Mouse (Mus musculus) CH12.LX (cell line): Measurements from ENCODE around the gene Tulp2. TPM values are rescaled to one million over a fixed set of nuclear protein-coding genes. Genes with fewer than 3 reads are reported as not detected.

ENCODE experiments used
- DNase-seq: peaks from one replicate; pipeline ENCODE4 v3.0.0-alpha.2; 2013; ENCODE audit errors: extremely low read depth
- H3K27ac ChIP-seq: 2 replicates; pipeline ENCODE4 v1.5.1; 2012; ENCODE audit warnings: low read depth, mild to moderate bottlenecking, control low read depth, moderate library complexity; ENCODE audit not compliant: insufficient read depth
- H3K27me3 ChIP-seq: replicated peaks from 2 replicates; pipeline ENCODE3; 2012; ENCODE audit warnings: inconsistent platforms
- H3K36me3 ChIP-seq, 2 experiments: replicated peaks in 1 of 2; 2 replicates each; pipeline versions ENCODE3 to v1.6.1; 2012; ENCODE audit warnings: inconsistent platforms in 1 of 2, low read length in 1 of 2, mild to moderate bottlenecking in 1 of 2, mixed read lengths in 1 of 2, moderate library complexity in 1 of 2; ENCODE audit not compliant: control insufficient read depth in 1 of 2, insufficient read depth in 1 of 2
- H3K4me1 ChIP-seq, 2 experiments: 2 replicates each; pipeline ENCODE4 v1.6.1; 2012; ENCODE audit warnings: inconsistent platforms in 1 of 2, moderate library complexity in 1 of 2; ENCODE audit not compliant: insufficient read depth in 2 of 2, control insufficient read depth in 1 of 2
- H3K4me2 ChIP-seq: 2 replicates; pipeline ENCODE4 v1.6.1; 2012; ENCODE audit warnings: low read depth, mild to moderate bottlenecking, control low read depth; ENCODE audit not compliant: poor library complexity, insufficient read depth, severe bottlenecking
- H3K4me3 ChIP-seq, 3 experiments: fragments of 150-350 bp in 1 of 3; sonication (generic) in 1 of 3; replicated peaks in 1 of 3; 2 replicates each; pipeline versions ENCODE3 to v1.5.1; 2011 to 2012; ENCODE audit warnings: low read depth in 2 of 3, low read length in 2 of 3, mild to moderate bottlenecking in 2 of 3, moderate library complexity in 2 of 3, control low read depth in 1 of 3, improper control_type of control experiment in 1 of 3, inconsistent platforms in 1 of 3, mixed read lengths in 1 of 3; ENCODE audit not compliant: poor library complexity in 1 of 3
- H3K79me2 ChIP-seq: replicated peaks from 2 replicates; pipeline ENCODE4 v1.6.1; 2012; ENCODE audit warnings: mild to moderate bottlenecking, moderate library complexity; ENCODE audit not compliant: control insufficient read depth, poor library complexity, insufficient read depth, severe bottlenecking; ENCODE audit errors: extremely low read depth
- H3K9ac ChIP-seq: 2 replicates; pipeline ENCODE4 v1.6.1; 2012; ENCODE audit warnings: low read depth, mild to moderate bottlenecking, control low read depth, moderate library complexity; ENCODE audit not compliant: insufficient read depth
- H3K9me3 ChIP-seq: replicated peaks from 2 replicates; pipeline ENCODE3; 2012; ENCODE audit warnings: low read length, inconsistent platforms, mixed read lengths
- CHD1 ChIP-seq: IDR thresholded peaks from 2 replicates; pipeline ENCODE4 v1.6.1; 2012; ENCODE audit warnings: low read depth, low read length, improper control_type of control experiment, inconsistent platforms
- CTCF ChIP-seq, 2 experiments: IDR thresholded peaks in 1 of 2; conservative IDR thresholded peaks in 1 of 2; 2 replicates each; pipeline ENCODE4 v1.5.1; 2011 to 2012; ENCODE audit warnings: low read depth in 2 of 2, low read length in 2 of 2, improper control_type of control experiment in 1 of 2, inconsistent platforms in 1 of 2, mild to moderate bottlenecking in 1 of 2, moderate library complexity in 1 of 2
- E2F4 ChIP-seq: IDR thresholded peaks from 2 replicates; pipeline ENCODE4 v1.6.1; 2011; ENCODE audit warnings: low read depth, low read length, improper control_type of control experiment; ENCODE audit not compliant: insufficient replicate concordance
- ELF1 ChIP-seq: IDR thresholded peaks from 2 replicates; pipeline ENCODE4 v1.6.1; 2014; ENCODE audit warnings: low read depth, mild to moderate bottlenecking, inconsistent platforms, low read length, improper control_type of control experiment
- ETS1 ChIP-seq: conservative IDR thresholded peaks from 2 replicates; pipeline ENCODE4 v1.6.1; 2012; ENCODE audit warnings: low read depth, mild to moderate bottlenecking, inconsistent platforms, low read length, improper control_type of control experiment, moderate library complexity
- HCFC1 ChIP-seq: IDR thresholded peaks from 2 replicates; pipeline ENCODE4 v1.6.1; 2012; ENCODE audit warnings: low read depth, mild to moderate bottlenecking, inconsistent platforms, low read length, improper control_type of control experiment
- IRF4 ChIP-seq: IDR thresholded peaks from 2 replicates; pipeline ENCODE4 v1.6.1; 2014; ENCODE audit warnings: low read depth, mild to moderate bottlenecking, inconsistent platforms, low read length, improper control_type of control experiment
- JUN ChIP-seq: IDR thresholded peaks from 2 replicates; pipeline ENCODE4 v1.6.1; 2011; ENCODE audit warnings: low read depth, mild to moderate bottlenecking, low read length, improper control_type of control experiment, moderate library complexity; ENCODE audit not compliant: insufficient read depth
- KAT2A ChIP-seq: IDR thresholded peaks from 2 replicates; pipeline ENCODE4 v1.6.1; 2012; ENCODE audit warnings: low read length, improper control_type of control experiment, inconsistent platforms; ENCODE audit not compliant: insufficient replicate concordance
- MAZ ChIP-seq: IDR thresholded peaks from 2 replicates; pipeline ENCODE4 v1.6.1; 2012; ENCODE audit warnings: low read depth, mild to moderate bottlenecking, inconsistent platforms, low read length, improper control_type of control experiment, moderate library complexity
- MEF2A ChIP-seq: IDR thresholded peaks from 2 replicates; pipeline ENCODE4 v1.6.1; 2014; ENCODE audit warnings: low read depth, mild to moderate bottlenecking, inconsistent platforms, low read length, improper control_type of control experiment, borderline replicate concordance
- NELFE ChIP-seq: IDR thresholded peaks from 2 replicates; pipeline ENCODE4 v1.6.1; 2011; ENCODE audit warnings: low read depth, low read length, improper control_type of control experiment
- NRF1 ChIP-seq: IDR thresholded peaks from 2 replicates; pipeline ENCODE4 v1.6.1; 2014; ENCODE audit warnings: low read depth, mild to moderate bottlenecking, inconsistent platforms, low read length, improper control_type of control experiment, moderate library complexity
- POLR2A ChIP-seq: IDR thresholded peaks from 2 replicates; pipeline ENCODE4 v1.6.1; 2011; ENCODE audit warnings: low read depth, mild to moderate bottlenecking, improper control_type of control experiment, low read length
- SIN3A ChIP-seq: IDR thresholded peaks from 2 replicates; pipeline ENCODE4 v1.6.1; 2012; ENCODE audit warnings: low read length, improper control_type of control experiment, inconsistent platforms
- SMC3 ChIP-seq: IDR thresholded peaks from 2 replicates; pipeline ENCODE4 v1.6.1; 2011; ENCODE audit warnings: low read depth, low read length, improper control_type of control experiment
- TCF12 ChIP-seq: IDR thresholded peaks from 2 replicates; pipeline ENCODE4 v1.6.1; 2014; ENCODE audit warnings: low read depth, mild to moderate bottlenecking, inconsistent platforms, low read length, improper control_type of control experiment
- USF1 ChIP-seq: IDR thresholded peaks from 2 replicates; pipeline ENCODE4 v1.6.1; 2014; ENCODE audit warnings: low read depth, mild to moderate bottlenecking, inconsistent platforms, low read length, improper control_type of control experiment
- USF2 ChIP-seq: conservative IDR thresholded peaks from 2 replicates; pipeline ENCODE4 v1.6.1; 2011; ENCODE audit warnings: low read depth, low read length, improper control_type of control experiment
- ZC3H11A ChIP-seq: IDR thresholded peaks from 2 replicates; pipeline ENCODE4 v1.6.1; 2012; ENCODE audit warnings: low read depth, mild to moderate bottlenecking, inconsistent platforms, low read length, improper control_type of control experiment
- ZKSCAN1 ChIP-seq: IDR thresholded peaks from 2 replicates; pipeline ENCODE4 v1.6.1; 2012; ENCODE audit warnings: low read depth, inconsistent platforms, low read length, improper control_type of control experiment, borderline replicate concordance
- ZMIZ1 ChIP-seq: IDR thresholded peaks from 2 replicates; pipeline ENCODE4 v1.6.1; 2012; ENCODE audit warnings: low read depth, mild to moderate bottlenecking, inconsistent platforms, low read length, improper control_type of control experiment
- ZNF384 ChIP-seq: IDR thresholded peaks from 2 replicates; pipeline ENCODE4 v1.6.1; 2012; ENCODE audit warnings: low read depth, low read length, improper control_type of control experiment, inconsistent platforms
- dilution Hi-C: fragments of 300-500 bp; cut with MboI; formaldehyde crosslinking; loops from 2 replicates; pipeline ENCODE4 v1.14.3; 2020; ENCODE audit warnings: low sequenced_read_pairs; ENCODE audit not compliant: extremely low pct_unique_long_range_greater_than_20kb, extremely low pct_ligation_motif_present
- in situ Hi-C: fragments of 300-500 bp; cut with MboI; formaldehyde crosslinking; loops from 3 replicates; pipeline ENCODE4 v1.14.3; 2019; ENCODE audit warnings: low sequenced_read_pairs, low pct_ligation_motif_present, low pct_unique_long_range_greater_than_20kb, mixed read lengths
- polyA plus RNA-seq: library from polyadenylated mRNA; unstranded; fragments of >175 nt; gene quantifications from 2 replicates; pipeline ENCODE4 v1.2.1, GENCODE M21; 2012; ENCODE audit warnings: low read depth; ENCODE audit not compliant: insufficient read length
- total RNA-seq, 2 experiments: library from RNA; depleted of rRNA; stranded (reverse); fragments of 300-350 nt in 1 of 2; fragments of >200 nt in 1 of 2; gene quantifications; 2 replicates each; pipeline ENCODE4 v1.2.3; 2012 to 2014

The Tulp2 gene
- total and polyA plus RNA-seq, 3 experiments = 0.13 TPM; not detected in 2

DNA sequence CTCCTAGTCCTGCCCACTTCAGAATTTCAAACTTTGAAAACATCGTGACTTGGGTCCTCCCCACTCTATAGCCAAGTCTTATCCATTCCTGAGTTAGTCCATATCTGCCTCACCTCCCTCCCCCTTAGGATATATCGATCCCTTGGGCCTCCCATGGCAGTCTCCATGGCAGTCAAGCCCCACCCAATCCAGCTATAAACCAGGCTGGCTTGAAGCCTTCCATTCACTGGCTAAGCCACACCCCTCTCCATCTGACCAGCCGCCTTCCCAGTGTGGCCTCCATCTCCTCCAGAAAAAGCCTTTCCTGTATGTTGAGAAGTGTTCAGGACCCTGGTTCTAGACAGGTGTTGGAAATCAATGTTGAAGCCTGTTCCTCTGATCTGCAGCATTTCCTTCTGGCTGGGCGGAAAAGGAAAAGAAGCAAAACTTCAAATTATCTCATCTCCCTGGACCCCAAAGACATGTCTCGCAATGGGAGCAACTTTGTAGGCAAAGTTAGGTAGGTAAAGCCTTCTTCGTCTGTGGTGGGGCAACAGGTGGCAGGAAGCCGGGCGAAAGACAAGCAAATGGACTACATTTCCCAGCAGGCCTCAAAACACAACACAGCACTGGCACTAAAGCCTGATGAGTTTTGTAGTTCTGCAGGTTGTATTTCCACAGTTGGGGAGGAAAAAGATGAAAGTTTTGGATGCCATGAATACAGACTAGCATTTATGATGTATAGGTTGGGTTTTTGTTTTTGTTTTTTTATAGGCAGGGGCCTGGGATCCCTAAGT is 37.9 kb downstream of the Tulp2 start:
- H3K9me3 ChIP-seq = no peaks in the 10 kb centered on the region
- H3K4me1 ChIP-seq = peaks cover 7 to 25% of the 10 kb centered on the region in 2 experiments
- peaks cover 15 to 24% of the 10 kb centered on the region in 2 experiments for H3K36me3 ChIP-seq
- no peak for DNase-seq
- H3K27me3 ChIP-seq = no peaks in the 10 kb centered on the region
- peaks cover 14% of the 10 kb centered on the region for H3K79me2 ChIP-seq
- in situ Hi-C loops (loop anchor here (10.0 kb wide), 1 partner anchor 65 kb away; no protein-coding TSS in a partner anchor), dilution Hi-C loops (no loop called here)
- H3K4me3 ChIP-seq = no peak overlapping the region
- H3K4me2 ChIP-seq = no peak overlapping the region
- no peak overlapping the region for H3K27ac ChIP-seq
- 0 out of 2 replicates have a peak, but pooled peaks have one; percentile 53 for TF ChIP-seq KAT2A
- peak; percentile 85 for TF ChIP-seq HCFC1
- no peak for TF ChIP-seq USF1
- TF ChIP-seq ELF1 = peak; percentile 62
- H3K9ac ChIP-seq = no peak overlapping the region

DNA sequence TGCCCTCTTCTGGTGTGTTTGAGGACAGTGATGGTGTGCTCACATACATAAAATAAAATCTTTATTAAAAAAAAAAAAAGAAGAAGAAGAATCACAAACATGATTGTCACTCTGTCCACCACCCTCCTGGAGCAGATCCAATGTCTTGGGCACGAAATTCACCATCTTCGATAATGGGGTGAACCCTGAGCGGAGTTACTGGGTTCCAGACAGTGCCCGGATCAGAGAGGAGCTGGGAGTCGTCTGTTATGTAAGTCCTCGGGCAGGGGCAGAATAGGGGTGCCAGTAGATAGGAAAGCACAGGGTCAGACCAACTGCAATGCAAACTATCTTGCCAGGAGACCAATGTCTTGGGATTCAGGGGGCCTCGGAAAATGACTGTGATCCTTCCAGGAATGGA is 38.9 kb downstream of the Tulp2 start:
- no peak overlapping the region for H3K27ac ChIP-seq
- no peak for TF ChIP-seq SIN3A
- peaks cover 19 to 29% of the 10 kb centered on the region in 2 experiments for H3K36me3 ChIP-seq
- in situ Hi-C loops = loop anchor here (10.0 kb wide), 1 partner anchor 64 kb away; no protein-coding TSS in a partner anchor
- no peaks in the 10 kb centered on the region for H3K9me3 ChIP-seq
- H3K9ac ChIP-seq = no peak overlapping the region
- H3K4me1 ChIP-seq = peaks cover 7 to 33% of the 10 kb centered on the region in 2 experiments
- peaks cover 24% of the 10 kb centered on the region for H3K79me2 ChIP-seq
- dilution Hi-C loops = no loop called here
- no peak overlapping the region for H3K4me2 ChIP-seq
- DNase-seq = no peak
- no peak overlapping the region for H3K4me3 ChIP-seq
- no peaks in the 10 kb centered on the region for H3K27me3 ChIP-seq

DNA sequence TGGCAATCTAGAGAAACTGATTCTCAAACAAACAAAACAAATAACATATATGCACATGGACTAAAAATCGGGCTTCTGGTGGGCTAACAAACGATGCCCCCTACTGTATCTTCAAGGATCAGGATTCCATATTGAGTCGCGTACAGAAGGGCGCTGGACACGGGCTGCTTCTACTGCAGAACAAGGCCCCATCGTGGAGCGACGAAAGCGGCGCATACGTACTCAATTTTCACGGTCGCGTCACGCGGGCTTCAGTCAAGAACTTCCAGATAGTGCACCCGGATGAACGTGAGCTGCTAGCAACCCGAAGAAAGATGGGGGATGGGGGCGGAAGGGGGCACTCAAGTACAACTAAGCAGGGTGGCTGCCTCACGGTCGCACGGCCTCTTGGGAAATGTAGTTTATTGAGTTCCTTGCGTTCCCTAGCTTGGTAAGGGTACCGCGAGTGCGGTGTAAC is 40.1 kb downstream of the Tulp2 start:
- Histone ChIP-seq H3K36me3 (peaks cover 19 to 29% of the 10 kb centered on the region in 2 experiments), H3K27ac (peak overlapping the region; percentile 43), H3K9ac (no peak overlapping the region), H3K9me3 (no peaks in the 10 kb centered on the region), H3K79me2 (peaks cover 24% of the 10 kb centered on the region), H3K4me1 (peaks cover 7 to 33% of the 10 kb centered on the region in 2 experiments), H3K4me2 (no peak overlapping the region), H3K27me3 (no peaks in the 10 kb centered on the region), H3K4me3 (peak overlapping the region; percentile 8 to 48 (median 43))
- in situ Hi-C loops = loop anchor here (10.0 kb wide), 1 partner anchor 63 kb away; no protein-coding TSS in a partner anchor
- dilution Hi-C loops = no loop called here
- peak; percentile 73 for DNase-seq
- TF ChIP-seq SIN3A (no peak; the same call in 1 of the 2 replicates), CTCF (conservative IDR thresholded peaks at IDR 0.05 in 1 of 2, IDR thresholded peaks at IDR 0.05 in 1 of 2; ENCODE audit: low read depth in 2 of 2, low read length in 2 of 2) (peak in 1 of 2 experiments; percentile 29; a peak in 1 of 4 replicates), MAZ (0 out of 2 replicates have a peak, but pooled peaks have one; percentile 24), ZMIZ1 (no peak), MEF2A (no peak), ZC3H11A (no peak), E2F4 (no peak), POLR2A (peak; percentile 38; the same call in 1 of the 2 replicates), USF2 (no peak), ZKSCAN1 (no peak), NELFE (no peak), IRF4 (no peak), NRF1 (peak; percentile 34; the same call in 1 of the 2 replicates), JUN (no peak), ETS1 (no peak), CHD1 (no peak), ELF1 (peak; percentile 71; the same call in 1 of the 2 replicates), TCF12 (no peak), ZNF384 (no peak), SMC3 (no peak)
